Mouse (Mus musculus): ENCODE results near the gene Tmem218.

DNA sequence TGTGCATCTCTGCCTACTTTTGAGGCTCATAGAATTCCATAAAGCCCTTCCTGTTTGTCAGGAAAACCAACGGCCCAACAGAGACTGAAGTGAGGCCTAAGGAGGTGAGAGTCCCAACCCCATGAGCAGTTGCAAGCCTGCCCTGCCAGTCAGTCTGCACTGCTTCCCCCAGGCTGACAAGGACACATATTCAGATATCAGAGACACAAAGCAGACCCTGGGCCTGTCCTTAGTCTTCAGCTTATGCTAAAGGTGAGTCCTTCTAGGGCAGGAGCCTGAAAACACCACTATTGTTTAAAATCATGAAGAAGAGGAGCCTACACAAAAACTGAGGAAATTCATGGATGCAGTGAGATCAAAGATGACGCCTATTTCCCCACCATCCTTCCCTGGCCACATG is 47.3 kb upstream of the Tmem218 start:
- TF ChIP-seq CTCF (conservative IDR thresholded peaks at IDR 0.05; ENCODE audit: low read length) (no peak), NANOG (IDR thresholded peaks at IDR 0.05; ENCODE audit: borderline replicate concordance, low read length) (no peak), POU5F1 (IDR thresholded peaks at IDR 0.05; ENCODE audit: borderline replicate concordance, low read length) (no peak)
